ENCODE assay signal across 36 mouse cellular contexts in the genomic region with DNA sequence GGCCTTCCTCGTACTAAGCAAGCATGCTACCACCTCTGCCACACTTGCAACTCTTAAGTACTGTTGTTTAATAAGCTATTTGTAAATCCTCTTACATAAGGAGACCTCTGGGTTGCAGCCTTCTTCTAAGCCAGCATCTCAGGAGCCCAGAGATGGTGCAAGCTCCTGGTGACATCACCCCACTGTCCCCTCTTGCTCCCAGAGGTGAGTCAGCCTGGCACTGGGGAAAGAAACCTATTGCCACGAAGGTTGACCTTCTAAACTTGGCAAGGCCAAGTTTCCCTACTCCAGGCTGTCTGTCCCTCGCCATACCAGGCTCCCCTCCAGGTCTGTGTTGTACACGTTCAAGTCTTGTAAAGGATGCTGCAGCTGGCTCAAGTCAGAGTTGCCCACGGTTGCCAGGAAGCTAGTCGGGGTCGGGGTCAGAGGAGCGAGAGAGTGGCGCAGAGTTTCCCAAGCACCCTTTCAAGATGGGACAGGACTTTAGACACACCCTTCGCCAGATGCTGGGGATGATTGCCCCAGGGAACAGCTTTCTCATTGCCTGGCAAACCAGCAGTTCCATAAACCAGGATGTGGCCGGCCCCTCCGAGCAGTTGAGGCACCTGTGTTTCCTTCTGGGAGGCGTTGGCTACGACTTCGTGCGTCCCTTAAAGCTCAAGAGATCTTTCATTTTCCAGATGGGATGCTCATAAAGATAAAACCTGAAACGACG. TPM values are rescaled to one million over a fixed set of nuclear protein-coding genes. Genes with fewer than 3 reads are reported as not detected.
DNase-seq lines count a peak whose midpoint lies in the region; ATAC-seq and TF ChIP-seq lines count a peak whose summit lies in the region.
"Had no signal": no experiment of that assay in that cellular context is flagged by ENCODE, and none has a peak within 500 bp of the region (broad histone marks: within the 10 kb centered on the region; RNA-seq: fewer than 3 reads in every experiment).

No protein-coding gene starts in this region.

- TF ChIP-seq CTCF in liver, postnatal 0 days (IDR thresholded peaks at IDR 0.05; ENCODE audit: low read depth), result no peak

- peak; percentile 60 for DNase-seq in adrenal gland, adult 2 months
- peak; percentile 14 for DNase-seq in adrenal gland, postnatal 25 days
- peak; percentile 26 for DNase-seq in fat pad, adult 2 months (ENCODE audit: extremely low read depth, low read depth, low spot score)
- DNase-seq in cerebellum, postnatal 36 days, result no peak
- no peak for DNase-seq in layer of hippocampus, postnatal 25 days (ENCODE audit: extremely low spot score in 1 of 2, low spot score in 1 of 2)
- DNase-seq in liver, postnatal 0 days, result no peak
- DNase-seq: cerebellum, adult 18-20 months; cerebellum, postnatal 14 days; forebrain, postnatal 0 days; gastrocnemius, postnatal 10 days; heart, adult 11 months; heart, postnatal 36 days; kidney, adult 18-20 months; kidney, postnatal 25 days; lung, postnatal 36 days had no signal

- no peaks in the 10 kb centered on the region for H3K9me3 ChIP-seq in limb, embryonic 12.5 days
- no peaks in the 10 kb centered on the region for H3K9me3 ChIP-seq in intestine, embryonic 16.5 days (ENCODE audit: control insufficient read depth, low read length)
- no peaks in the 10 kb centered on the region for H3K9me3 ChIP-seq in liver, postnatal 0 days (ENCODE audit: low read length)
- H3K9me3 ChIP-seq: forebrain, embryonic 12.5 days; hindbrain, embryonic 13.5 days; kidney, embryonic 15.5 days; neural tube, embryonic 12.5 days had no signal

- H3K36me3 ChIP-seq in limb, embryonic 12.5 days, result no peaks in the 10 kb centered on the region
- no peaks in the 10 kb centered on the region for H3K36me3 ChIP-seq in intestine, embryonic 16.5 days (ENCODE audit: control insufficient read depth, insufficient read depth, low read length)
- no peaks in the 10 kb centered on the region for H3K36me3 ChIP-seq in liver, postnatal 0 days (replicated peaks; ENCODE audit: insufficient read depth, low read length)
- H3K36me3 ChIP-seq: forebrain, embryonic 12.5 days; G1E; hindbrain, embryonic 13.5 days; kidney, embryonic 15.5 days; neural tube, embryonic 12.5 days had no signal

- WGBS in limb, embryonic 12.5 days, result 21% methylated on average over 18 of the region's 18 CpGs
- 72% methylated on average over 18 of the region's 18 CpGs for WGBS in intestine, embryonic 16.5 days
- 71% methylated on average over 18 of the region's 18 CpGs for WGBS in liver, postnatal 0 days (ENCODE audit: insufficient replicate concordance)

- no peak for TF ChIP-seq EP300 in liver, postnatal 0 days (IDR thresholded peaks at IDR 0.05; ENCODE audit: low read depth)

- ATAC-seq in limb, embryonic 12.5 days (ENCODE audit: insufficient number of reproducible peaks, insufficient read depth, low FRiP score, low TSS enrichment, low read depth), result no peak
- ATAC-seq in intestine, embryonic 16.5 days, result no peak
- ATAC-seq in liver, postnatal 0 days, result no peak
- ATAC-seq: forebrain, postnatal 0 days; midbrain, embryonic 16.5 days had no signal

- H3K9ac ChIP-seq in limb, embryonic 12.5 days (replicated peaks), result no peak overlapping the region
- no peak overlapping the region for H3K9ac ChIP-seq in intestine, embryonic 16.5 days (ENCODE audit: low read depth, low read length)
- H3K9ac ChIP-seq in liver, postnatal 0 days (replicated peaks), result no peak overlapping the region
- H3K9ac ChIP-seq: forebrain, embryonic 12.5 days; forebrain, postnatal 0 days; hindbrain, embryonic 13.5 days; kidney, embryonic 15.5 days; neural tube, embryonic 12.5 days had no signal

- H3K27ac ChIP-seq in limb, embryonic 12.5 days, result peak overlapping the region; percentile 50; the same call in 1 of the 2 replicates
- no peak overlapping the region for H3K27ac ChIP-seq in intestine, embryonic 16.5 days (ENCODE audit: low read length)
- H3K27ac ChIP-seq in liver, postnatal 0 days (ENCODE audit: low read depth), result no peak overlapping the region
- H3K27ac ChIP-seq: forebrain, embryonic 12.5 days; hindbrain, embryonic 13.5 days; kidney, embryonic 15.5 days; left cerebral cortex, adult 2 months; neural tube, embryonic 12.5 days had no signal

- H3K4me1 ChIP-seq in limb, embryonic 12.5 days (replicated peaks), result peaks cover 21% of the 10 kb centered on the region
- H3K4me1 ChIP-seq in intestine, embryonic 16.5 days (ENCODE audit: control insufficient read depth, insufficient read depth, low read length), result no peaks in the 10 kb centered on the region
- no peaks in the 10 kb centered on the region for H3K4me1 ChIP-seq in liver, postnatal 0 days (ENCODE audit: insufficient read depth)
- H3K4me1 ChIP-seq: kidney, embryonic 15.5 days; neural tube, embryonic 12.5 days had no signal

- H3K27me3 ChIP-seq in limb, embryonic 12.5 days, result peaks cover 12% of the 10 kb centered on the region
- H3K27me3 ChIP-seq in intestine, embryonic 16.5 days (replicated peaks; ENCODE audit: control insufficient read depth, insufficient read depth, low read length), result no peaks in the 10 kb centered on the region
- H3K27me3 ChIP-seq in liver, postnatal 0 days (ENCODE audit: insufficient read depth, low read length), result no peaks in the 10 kb centered on the region
- H3K27me3 ChIP-seq: neural tube, embryonic 12.5 days had no signal

- peak overlapping the region; percentile 41 for H3K4me2 ChIP-seq in limb, embryonic 12.5 days
- no peak overlapping the region for H3K4me2 ChIP-seq in intestine, embryonic 16.5 days (ENCODE audit: low read depth, low read length)
- H3K4me2 ChIP-seq in liver, postnatal 0 days (ENCODE audit: low read depth, low read length), result no peak overlapping the region
- H3K4me2 ChIP-seq: forebrain, embryonic 12.5 days; heart, embryonic 11.5 days; hindbrain, embryonic 13.5 days; kidney, embryonic 15.5 days; liver, embryonic 11.5 days; midbrain, embryonic 11.5 days; neural tube, embryonic 12.5 days had no signal

- H3K4me3 ChIP-seq in limb, embryonic 12.5 days (replicated peaks), result no peak overlapping the region
- no peak overlapping the region for H3K4me3 ChIP-seq in intestine, embryonic 16.5 days (ENCODE audit: low read length)
- no peak overlapping the region for H3K4me3 ChIP-seq in liver, postnatal 0 days (ENCODE audit: low read depth, low read length)
- H3K4me3 ChIP-seq: erythroblast, embryonic 14.5 days; forebrain, embryonic 12.5 days; hindbrain, embryonic 13.5 days; kidney, embryonic 15.5 days; left cerebral cortex, adult 2 months; myocyte; neural tube, embryonic 12.5 days had no signal

RNA-seq across cellular contexts. Expression of a gene that starts 7.6 kb away (rescaled TPM):
- total RNA-seq in adrenal gland, adult 2 months (2021), result not detected
- polyA plus RNA-seq in adrenal gland, adult 2 months (2012; rRNA removed), result 0.02 and 0.03 TPM in 2 replicates
- not detected in 2 replicates for total RNA-seq in adrenal gland, postnatal 25 days (2021)
- polyA plus RNA-seq in limb, embryonic 12.5 days (2016; fragmentation: Nextera tagmentation; extraction: Ambion mirVana), result not detected in 2 replicates
- polyA plus RNA-seq in intestine, embryonic 16.5 days (2015; fragmentation: Nextera tagmentation; extraction: Ambion mirVana), result not detected in 2 replicates
- total RNA-seq in layer of hippocampus, postnatal 25 days (2021), result under 1 TPM; 0.10 to 0.14 TPM
- polyA plus RNA-seq in liver, postnatal 0 days (2015; fragmentation: Nextera tagmentation; extraction: Ambion mirVana), result not detected in 2 replicates
- total RNA-seq: heart, postnatal 36 days; left cerebral cortex, adult 2 months; megakaryocyte, adult 5-6 weeks had no signal
- polyA plus RNA-seq: embryonic facial prominence, embryonic 11.5 days; erythroblast, embryonic 14.5 days; forebrain, embryonic 12.5 days; G1E; heart, embryonic 11.5 days; heart, embryonic 16.5 days; kidney, embryonic 15.5 days; liver, embryonic 11.5 days; liver, embryonic 16.5 days; lung, embryonic 16.5 days; myocyte; stomach, embryonic 14.5 days; urinary bladder, adult 2 months had no signal

Comparison
In these comparisons a context has a peak if more than half of its experiments do, and no peak if none do; other contexts are left out.
1. DNase-seq: peak in adrenal gland, adult 2 months (single experiment), adrenal gland, postnatal 25 days (single experiment) and fat pad, adult 2 months (single experiment); none in cerebellum, postnatal 36 days (0 of 2), layer of hippocampus, postnatal 25 days (0 of 2) and liver, postnatal 0 days (single experiment).